Mouse (Mus musculus): ENCODE data around the gene Ubc. TPM values are rescaled to one million over a fixed set of nuclear protein-coding genes. Genes with fewer than 3 reads are reported as not detected.

The Ubc gene
- total RNA-seq, 1 experiment from 2014 or later, result 252 TPM

Other genes with a start within 250 kb of the Ubc start
- 9.7 and 16.9 TPM in 2 replicates for gene Ncor2, start 211.0 kb downstream of the Ubc start, total RNA-seq (2017)
- gene Scarb1, start 49.1 kb downstream of the Ubc start, total RNA-seq (2017), result 34.5 and 51.2 TPM in 2 replicates
- 1.2 TPM in 1 of 2 replicates, not detected in the other for gene Gm10382, start 880 bp downstream of the Ubc start, total RNA-seq (2017)
- 19.8 and 72.8 TPM in 2 replicates for gene Dhx37, start 43.9 kb upstream of the Ubc start, total RNA-seq (2017)
- 32.7 and 32.8 TPM in 2 replicates for gene Bri3bp, start 51.4 kb upstream of the Ubc start, total RNA-seq (2017)
- 8.1 and 10.8 TPM in 2 replicates for gene Aacs, start 85.6 kb upstream of the Ubc start, total RNA-seq (2017)
- gene Tmem132b, start 141.6 kb upstream of the Ubc start, total RNA-seq (2017), result not detected in 2 replicates

Measured in common myeloid progenitor, adult 5-6 weeks (primary cell).